Mouse (Mus musculus) ES-E14 (cell line): ENCODE measurements at regions not wholly inside any gene's neighbourhood (a gene's known extent, or its start where the extent isn't known, plus 50 kb on each side); places are given as distances from the start of the nearest gene placed in this dataset.

Experiments used
- DNase-seq: peaks from one replicate; pipeline ENCODE4 v3.0.0-alpha.2; 2013; ENCODE audit warnings: low read depth, low spot score
- H3K27ac ChIP-seq: 2 replicates; pipeline ENCODE4 v1.5.1; 2012; ENCODE audit warnings: low read depth, mild to moderate bottlenecking, low read length, moderate library complexity, mixed read lengths; ENCODE audit not compliant: poor library complexity, insufficient read depth, severe bottlenecking
- H3K36me3 ChIP-seq: 2 replicates; pipeline ENCODE4 v1.6.1; 2012; ENCODE audit warnings: mild to moderate bottlenecking, low read length, moderate library complexity, mixed read lengths; ENCODE audit not compliant: control insufficient read depth, poor library complexity, insufficient read depth, severe bottlenecking
- H3K4me1 ChIP-seq, 2 experiments: fragments of 150-350 bp in 1 of 2; sonication (generic) in 1 of 2; 2 replicates each; pipeline ENCODE4 v1.6.1; 2012; ENCODE audit warnings: low read length in 2 of 2, mild to moderate bottlenecking in 1 of 2, mixed read lengths in 1 of 2; ENCODE audit not compliant: control insufficient read depth in 2 of 2, insufficient read depth in 2 of 2, poor library complexity in 1 of 2
- H3K4me3 ChIP-seq, 2 experiments: fragments of 150-350 bp in 1 of 2; sonication (generic) in 1 of 2; 2 replicates each; pipeline ENCODE4 v1.5.1; 2012; ENCODE audit warnings: low read length in 2 of 2, low read depth in 1 of 2, mild to moderate bottlenecking in 1 of 2, mixed read lengths in 1 of 2; ENCODE audit not compliant: insufficient read depth in 1 of 2, poor library complexity in 1 of 2, severe bottlenecking in 1 of 2
- H3K9ac ChIP-seq: 2 replicates; pipeline ENCODE4 v1.6.1; 2012; ENCODE audit warnings: low read depth, mild to moderate bottlenecking, low read length, mixed read lengths; ENCODE audit not compliant: poor library complexity, insufficient read depth, severe bottlenecking
- H3K9me3 ChIP-seq: fragments of 150-350 bp; sonication (generic); 2 replicates; pipeline ENCODE4 v1.6.1; 2012; ENCODE audit warnings: low read depth, mild to moderate bottlenecking, low read length; ENCODE audit not compliant: control insufficient read depth, insufficient read depth
- CHD2 ChIP-seq: IDR thresholded peaks from 2 replicates; pipeline ENCODE4 v1.6.1; 2014; ENCODE audit warnings: mild to moderate bottlenecking, low read depth, low read length, inconsistent platforms
- HCFC1 ChIP-seq: IDR thresholded peaks from 2 replicates; pipeline ENCODE4 v1.6.1; 2012; ENCODE audit warnings: low read length, inconsistent platforms, borderline replicate concordance; ENCODE audit not compliant: insufficient read depth
- MAFK ChIP-seq: IDR thresholded peaks from 2 replicates; pipeline ENCODE4 v1.6.1; 2014; ENCODE audit warnings: mild to moderate bottlenecking, low read depth, low read length, inconsistent platforms; ENCODE audit not compliant: insufficient read depth
- ZC3H11A ChIP-seq: IDR thresholded peaks from 2 replicates; pipeline ENCODE4 v1.6.1; 2012; ENCODE audit warnings: low read depth, mild to moderate bottlenecking, inconsistent platforms, low read length, borderline replicate concordance
- ZNF384 ChIP-seq: IDR thresholded peaks from 2 replicates; pipeline ENCODE4 v1.6.1; 2012; ENCODE audit warnings: low read depth, low read length, inconsistent platforms
- in situ Hi-C, 2 experiments: fragments of 600-800 bp; cut with MboI; formaldehyde crosslinking; loops; one replicate each; pipeline ENCODE4 v1.15.1; 2025; ENCODE audit warnings: low sequenced_read_pairs in 2 of 2, inconsistent platforms in 1 of 2; ENCODE audit not compliant: unreplicated experiment in 2 of 2

DNA sequence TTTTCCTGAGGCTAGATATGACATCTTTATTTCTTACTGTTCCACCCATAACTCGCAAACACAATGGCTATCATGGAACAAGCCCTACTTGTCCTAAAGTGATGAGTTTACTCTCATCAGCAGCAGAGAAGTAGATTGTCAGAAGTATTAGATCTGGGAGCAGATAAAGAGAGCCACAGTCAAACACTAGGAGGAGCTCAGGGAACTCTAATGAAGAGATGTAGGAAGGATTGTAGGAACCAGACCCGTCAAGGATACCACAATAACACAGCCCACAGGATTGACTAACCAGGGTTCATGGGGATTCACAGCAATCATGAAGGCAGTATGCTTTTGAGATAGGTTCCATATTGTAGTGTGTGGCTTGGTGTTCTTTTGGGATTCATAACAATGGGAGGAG, 628.5 kb upstream of the 4930452B06Rik start:
- in situ Hi-C loops: no loop called here
- TF ChIP-seq ZNF384: no peak
- no peak for TF ChIP-seq CHD2
- TF ChIP-seq HCFC1: no peak
- TF ChIP-seq ZC3H11A: no peak
- TF ChIP-seq MAFK: no peak
- Histone ChIP-seq H3K4me1 (no peaks in the 10 kb centered on the region), H3K36me3 (no peaks in the 10 kb centered on the region), H3K4me3 (no peak overlapping the region), H3K9me3 (no peaks in the 10 kb centered on the region), H3K27ac (no peak overlapping the region), H3K9ac (no peak overlapping the region)
- no peak for DNase-seq

DNA sequence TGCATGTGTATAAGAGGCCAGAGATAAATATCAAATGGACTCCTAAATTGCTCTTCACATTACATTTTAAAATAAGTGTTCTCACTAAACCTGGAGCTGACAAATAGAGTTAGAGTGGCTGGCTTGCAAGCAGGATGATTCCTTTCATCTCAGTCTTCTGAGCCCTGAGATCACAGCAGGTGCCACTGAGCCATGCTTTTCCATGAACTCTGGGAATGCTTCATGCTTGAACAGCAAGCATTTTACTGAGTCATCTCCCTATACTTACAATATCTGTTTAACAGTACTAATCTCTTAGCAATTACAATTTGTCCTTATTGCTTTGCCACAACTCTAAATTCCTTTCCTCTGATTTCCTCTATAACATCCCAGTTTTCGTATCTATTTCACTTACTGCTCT, 622.1 kb upstream of the 4930452B06Rik start:
- in situ Hi-C loops: no loop called here
- no peak for DNase-seq
- no peaks in the 10 kb centered on the region for H3K9me3 ChIP-seq
- TF ChIP-seq MAFK (no peak), HCFC1 (no peak), CHD2 (no peak), ZNF384 (no peak), ZC3H11A (no peak)
- no peak overlapping the region for H3K9ac ChIP-seq
- peaks cover 0 to 2% of the 10 kb centered on the region in 2 experiments; a peak in 1 of 4 replicates for H3K4me1 ChIP-seq
- no peak overlapping the region for H3K27ac ChIP-seq
- H3K36me3 ChIP-seq: no peaks in the 10 kb centered on the region
- H3K4me3 ChIP-seq: no peak overlapping the region

DNA sequence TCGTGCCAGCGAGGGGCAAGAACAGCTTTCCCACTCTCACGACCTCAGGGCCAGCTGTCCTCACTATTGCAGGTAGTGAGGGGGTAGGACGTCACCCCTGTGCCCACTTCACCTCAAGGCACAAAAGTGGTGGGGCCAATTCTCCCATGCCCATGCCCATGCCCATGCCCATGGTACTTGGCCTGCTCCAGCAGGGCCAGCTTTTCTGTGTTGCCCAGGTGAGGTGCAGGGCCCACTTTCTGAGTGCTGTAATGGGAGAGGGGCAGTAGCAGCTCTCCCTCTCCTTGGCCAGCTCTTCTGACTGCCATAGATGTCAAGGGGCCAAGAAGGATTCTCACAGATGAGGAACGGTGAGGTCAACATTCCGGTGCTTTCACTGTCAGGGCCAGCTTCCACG, 619.6 kb upstream of the 4930452B06Rik start:
- Histone ChIP-seq H3K9me3 (no peaks in the 10 kb centered on the region), H3K9ac (no peak overlapping the region), H3K27ac (no peak overlapping the region), H3K36me3 (no peaks in the 10 kb centered on the region), H3K4me3 (no peak overlapping the region), H3K4me1 (peaks cover 0 to 2% of the 10 kb centered on the region in 2 experiments; a peak in 1 of 4 replicates)
- in situ Hi-C loops: no loop called here
- TF ChIP-seq CHD2 (no peak), ZC3H11A (no peak), ZNF384 (no peak), HCFC1 (no peak), MAFK (no peak)
- no peak for DNase-seq

DNA sequence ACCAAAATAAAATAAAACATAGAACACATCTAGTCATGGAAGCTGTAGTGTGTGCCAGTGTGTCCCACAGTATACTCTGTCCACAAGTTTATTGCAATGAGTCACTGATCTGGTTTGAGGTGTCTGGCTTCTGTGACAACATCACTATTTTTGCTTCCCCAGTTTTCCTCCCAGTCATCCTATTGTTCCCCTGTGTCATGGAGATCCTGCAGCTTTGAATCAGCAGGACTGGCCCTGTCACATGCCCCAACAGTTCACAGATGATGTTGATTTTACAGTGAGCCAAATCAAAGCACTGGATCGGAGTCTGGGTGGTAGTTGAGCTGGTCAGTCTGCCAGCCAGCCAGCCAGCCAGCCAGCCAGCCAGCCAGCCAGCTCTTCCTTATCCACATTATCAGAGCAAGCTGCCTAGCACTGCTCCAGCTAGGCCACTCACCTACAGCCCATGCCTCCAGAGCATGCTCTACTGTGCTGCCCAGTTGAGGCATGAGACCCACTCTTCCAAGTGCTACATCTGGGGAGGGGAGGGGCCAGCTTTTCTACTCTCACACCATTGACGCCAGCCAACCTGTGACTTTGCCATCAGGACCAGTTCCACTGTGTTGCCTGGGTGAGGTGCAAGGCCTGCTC, 619.1 kb upstream of the 4930452B06Rik start:
- Histone ChIP-seq H3K9me3 (no peaks in the 10 kb centered on the region), H3K4me3 (no peak overlapping the region), H3K4me1 (peaks cover 0 to 2% of the 10 kb centered on the region in 2 experiments; a peak in 1 of 4 replicates), H3K9ac (no peak overlapping the region), H3K36me3 (no peaks in the 10 kb centered on the region), H3K27ac (no peak overlapping the region)
- DNase-seq: no peak
- in situ Hi-C loops: no loop called here
- TF ChIP-seq MAFK (no peak), ZNF384 (no peak), HCFC1 (no peak), CHD2 (no peak), ZC3H11A (no peak)
